Mouse (Mus musculus) hindbrain, postnatal 0 days (tissue): ENCODE results near the gene Rnls. TPM values are rescaled to one million over a fixed set of nuclear protein-coding genes. Genes with fewer than 3 reads are reported as not detected.
"Not testable (repeated sequence)": the region's sequence is repeated elsewhere in the genome, so short reads cannot be mapped to it uniquely, and the experiment has no call there.

ENCODE experiments used
- ATAC-seq: fragments of 200-750 bp; cut with Nextera tagmentation; 2 replicates; pipeline ENCODE4 v1.8.0; 2017; ENCODE audit warnings: mild to moderate bottlenecking, moderate TSS enrichment, moderate library complexity
- DNase-seq: peaks from one replicate; pipeline ENCODE4 v3.0.0-alpha.2; 2015; ENCODE audit warnings: low spot score
- H3K27ac ChIP-seq: fragments of 300-500 bp; sonication (generic); 2 replicates; pipeline ENCODE4 v1.5.1; 2014; ENCODE audit warnings: mild to moderate bottlenecking
- H3K27me3 ChIP-seq: fragments of 300-500 bp; sonication (generic); 2 replicates; pipeline ENCODE4 v1.6.1; 2014; ENCODE audit warnings: low read length, mixed read lengths; ENCODE audit not compliant: insufficient read depth
- H3K36me3 ChIP-seq: fragments of 300-500 bp; sonication (generic); 2 replicates; pipeline ENCODE4 v1.6.1; 2014; ENCODE audit warnings: low read length, mixed read lengths; ENCODE audit not compliant: insufficient read depth
- H3K4me1 ChIP-seq: fragments of 300-500 bp; sonication (generic); 2 replicates; pipeline ENCODE4 v1.6.1; 2014; ENCODE audit warnings: antibody characterized with exemption, low read length, mixed read lengths; ENCODE audit not compliant: insufficient read depth
- H3K4me2 ChIP-seq: fragments of 300-500 bp; sonication (generic); 2 replicates; pipeline ENCODE4 v1.6.1; 2014; ENCODE audit warnings: low read depth, mild to moderate bottlenecking, low read length, moderate library complexity, mixed read lengths
- H3K4me3 ChIP-seq: fragments of 300-500 bp; sonication (generic); 2 replicates; pipeline ENCODE4 v1.5.1; 2014; ENCODE audit warnings: low read length
- H3K9ac ChIP-seq: fragments of 300-500 bp; sonication (generic); replicated peaks from 2 replicates; pipeline ENCODE4 v1.6.1; 2014; ENCODE audit warnings: mild to moderate bottlenecking, low read length, moderate library complexity, mixed read lengths
- H3K9me3 ChIP-seq: fragments of 300-500 bp; sonication (generic); 2 replicates; pipeline ENCODE4 v1.6.1; 2016; ENCODE audit warnings: low read length, mixed read lengths
- CTCF ChIP-seq: IDR thresholded peaks from 2 replicates; pipeline ENCODE4 v1.5.1; 2016; ENCODE audit warnings: antibody characterized with exemption, control low read depth, low read depth
- WGBS: fragments of 180-500 bp; shearing (Covaris S2); extraction: QIAGEN DNeasy Blood & Tissue Kit; methylation state at CpG from one replicate; pipeline ENCODE4 v1.1.7; 2014; 5-methylcytosine and 5-hydroxymethylcytosine counted together
- polyA plus RNA-seq: library from polyadenylated mRNA; unstranded; fragments of >200 nt; fragmentation: Nextera tagmentation; extraction: Ambion mirVana; gene quantifications from 2 replicates; pipeline ENCODE4 v1.2.1, GENCODE M21; 2015
- total RNA-seq: library from RNA; depleted of rRNA; stranded (reverse); fragments of >200 nt; gene quantifications from 2 replicates; pipeline ENCODE4 v1.2.3, GENCODE M21; 2014; rRNA removed

Rnls gene
- total RNA-seq (0.43 and 3.3 TPM in 2 replicates), polyA plus RNA-seq (9.8 and 12.3 TPM in 2 replicates)

DNA sequence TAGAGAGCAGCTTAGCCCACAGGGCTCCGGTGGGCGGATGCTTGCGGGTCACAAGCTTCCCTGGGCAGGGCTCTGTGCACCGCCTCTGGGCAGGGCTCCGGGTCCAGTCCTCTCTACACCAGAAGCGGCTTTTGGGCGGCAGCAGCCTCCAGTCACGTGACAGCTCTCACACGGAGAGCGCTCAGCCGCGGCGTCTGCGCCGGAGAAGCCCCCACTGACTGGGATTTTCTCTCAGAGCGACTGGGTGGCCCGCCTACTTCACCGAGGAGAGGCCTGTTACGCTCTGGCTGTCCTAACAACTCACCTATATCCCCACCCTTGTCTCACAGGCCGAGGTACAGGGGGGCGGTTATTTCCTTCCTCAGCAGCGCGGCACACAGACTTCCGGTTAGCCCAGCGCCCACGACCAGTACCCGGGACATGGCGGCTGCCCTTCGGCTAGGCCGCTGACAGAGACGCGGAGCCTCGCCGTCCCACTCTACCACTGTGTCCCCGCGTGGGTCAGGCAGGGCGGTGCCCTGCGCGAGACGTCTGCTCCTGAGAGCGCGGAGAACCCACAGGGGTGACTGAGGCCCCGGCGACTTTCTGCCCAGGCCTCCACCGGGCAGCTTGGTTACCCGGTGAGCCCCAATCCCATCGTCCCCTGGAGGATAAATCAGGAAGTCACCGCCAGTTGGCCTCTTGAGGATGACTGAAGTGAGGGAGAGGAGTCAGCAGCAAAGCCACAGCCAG lies at the start of gene Rnls:
Gene Rnls, minus strand, starts transcription at position 645 of the 732 bp plus-strand sequence.
- Histone ChIP-seq H3K4me2 (peak within 1 kb of the TSS; percentile 60), H3K4me3 (peak within 1 kb of the TSS; percentile 48), H3K4me1 (no peaks in the 10 kb centered on the region), H3K27ac (peak within 1 kb of the TSS; percentile 90), H3K36me3 (no peaks in the 10 kb centered on the region), H3K9me3 (no peaks in the 10 kb centered on the region; the same call in 1 of the 2 replicates), H3K9ac (peak within 1 kb of the TSS; percentile 74), H3K27me3 (no peaks in the 10 kb centered on the region)
- ATAC-seq (peak; percentile 99), DNase-seq (peak; percentile 92)
- peak; percentile 42 for TF ChIP-seq CTCF
- WGBS: 2% methylated on average over 48 of the region's 48 CpGs

GRCm38 (mm10) chr19:33429457-33429856 lies 37.4 kb upstream of the Rnls start:
- Histone ChIP-seq H3K27me3 (no peaks in the 10 kb centered on the region), H3K27ac (no peak overlapping the region), H3K9ac (no peak overlapping the region), H3K36me3 (no peaks in the 10 kb centered on the region), H3K9me3 (no peaks in the 10 kb centered on the region), H3K4me1 (no peaks in the 10 kb centered on the region), H3K4me3 (no peak overlapping the region), H3K4me2 (no peak overlapping the region)
- WGBS: 55% methylated on average over 2 of the region's 2 CpGs
- DNase-seq: no peak
- no peak for TF ChIP-seq CTCF
- no peak for ATAC-seq

GRCm38 (mm10) chr19:33419368-33419767 lies 27.3 kb upstream of the Rnls start:
- not testable (repeated sequence) for H3K4me3 ChIP-seq, H3K4me2 ChIP-seq, H3K27ac ChIP-seq, H3K36me3 ChIP-seq, H3K9ac ChIP-seq, H3K4me1 ChIP-seq, H3K9me3 ChIP-seq, DNase-seq, ATAC-seq, H3K27me3 ChIP-seq
- WGBS: 92% methylated on average over 9 of the region's 9 CpGs

GRCm38 (mm10) chr19:33380825-33381224 lies 11.3 kb downstream of the Rnls start:
- H3K4me3 ChIP-seq: no peak overlapping the region
- H3K9me3 ChIP-seq: no peaks in the 10 kb centered on the region
- no peaks in the 10 kb centered on the region for H3K4me1 ChIP-seq
- ATAC-seq: no peak
- no peak for DNase-seq
- no peak overlapping the region for H3K4me2 ChIP-seq
- H3K27me3 ChIP-seq: no peaks in the 10 kb centered on the region
- H3K27ac ChIP-seq: no peak overlapping the region
- WGBS: 77% methylated on average over 2 of the region's 2 CpGs
- no peak overlapping the region for H3K9ac ChIP-seq
- no peak for TF ChIP-seq CTCF
- H3K36me3 ChIP-seq: no peaks in the 10 kb centered on the region

DNA sequence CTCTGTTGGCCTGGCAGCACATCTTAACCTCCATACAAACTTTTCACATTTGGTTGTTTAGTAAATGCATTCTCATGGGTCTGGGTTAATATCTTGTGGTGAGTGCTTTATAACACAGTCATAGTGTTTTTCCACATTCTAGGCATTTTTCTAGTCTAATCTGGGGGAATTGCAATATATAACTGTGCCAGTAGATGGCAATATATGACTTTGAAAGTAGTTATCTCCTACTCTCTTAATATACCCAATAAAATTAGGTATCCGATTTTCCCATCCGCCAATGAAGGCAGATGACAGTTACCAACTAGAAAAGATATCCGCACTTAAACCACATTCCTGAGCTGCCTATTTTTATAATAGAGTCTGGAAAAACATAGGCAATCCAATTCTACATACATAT lies 11.7 kb downstream of the Rnls start:
- no peaks in the 10 kb centered on the region for H3K4me1 ChIP-seq
- peak; percentile 87 for DNase-seq
- H3K4me2 ChIP-seq: no peak overlapping the region
- WGBS: 9% methylated on average over 3 of the region's 3 CpGs
- no peak overlapping the region for H3K9ac ChIP-seq
- H3K27ac ChIP-seq: no peak overlapping the region
- H3K4me3 ChIP-seq: no peak overlapping the region
- H3K9me3 ChIP-seq: no peaks in the 10 kb centered on the region
- H3K36me3 ChIP-seq: no peaks in the 10 kb centered on the region
- peak; percentile 71 for ATAC-seq
- peak; percentile 72 for TF ChIP-seq CTCF
- no peaks in the 10 kb centered on the region for H3K27me3 ChIP-seq

DNA sequence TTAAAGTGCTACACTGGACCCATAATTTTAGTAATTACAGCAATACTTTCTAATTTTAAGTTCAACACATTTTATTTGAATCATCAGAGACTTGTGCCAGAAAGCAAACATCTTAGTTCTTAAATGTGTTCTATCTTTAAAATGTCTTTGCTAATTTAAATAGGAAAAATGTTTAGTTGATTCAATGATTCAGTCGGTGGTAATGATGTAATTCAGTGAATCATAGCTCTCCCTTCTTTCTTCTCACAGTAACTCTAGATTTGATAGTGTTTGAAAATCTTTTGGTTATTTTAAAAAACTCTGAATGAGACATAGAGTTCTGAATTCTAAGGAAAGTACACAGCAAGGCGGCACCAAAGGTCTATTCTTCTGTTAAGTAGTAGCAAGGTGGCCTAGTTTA lies 23.3 kb downstream of the Rnls start:
- H3K4me3 ChIP-seq: no peak overlapping the region
- no peaks in the 10 kb centered on the region for H3K27me3 ChIP-seq
- no peaks in the 10 kb centered on the region for H3K9me3 ChIP-seq
- H3K9ac ChIP-seq: no peak overlapping the region
- H3K27ac ChIP-seq: no peak overlapping the region
- DNase-seq (no peak), ATAC-seq (no peak)
- H3K36me3 ChIP-seq: no peaks in the 10 kb centered on the region
- 81% methylated on average over 2 of the region's 2 CpGs for WGBS
- TF ChIP-seq CTCF: no peak
- H3K4me1 ChIP-seq: no peaks in the 10 kb centered on the region
- no peak overlapping the region for H3K4me2 ChIP-seq

- peak; percentile 97 for TF ChIP-seq CTCF
- DNase-seq: peak; percentile 91
- no peaks in the 10 kb centered on the region for H3K36me3 ChIP-seq
- H3K4me2 ChIP-seq: no peak overlapping the region
- no peaks in the 10 kb centered on the region for H3K9me3 ChIP-seq
- no peak overlapping the region for H3K4me3 ChIP-seq
- H3K4me1 ChIP-seq: no peaks in the 10 kb centered on the region
- ATAC-seq: peak; percentile 90
- H3K9ac ChIP-seq: no peak overlapping the region
- WGBS: 10% methylated on average over 3 of the region's 3 CpGs
- no peaks in the 10 kb centered on the region for H3K27me3 ChIP-seq
- H3K27ac ChIP-seq: no peak overlapping the region
Measured at GRCm38 (mm10) chr19:33366661-33367060, 25.4 kb downstream of the Rnls start.
